Mouse (Mus musculus) kidney, postnatal 10 days (tissue): ENCODE results near the gene Tceal8.

ENCODE experiments used
- DNase-seq: peaks from one replicate; pipeline ENCODE4 v3.0.0; 2021; ENCODE audit warnings: mixed read lengths

Gene Tceal8

DNA sequence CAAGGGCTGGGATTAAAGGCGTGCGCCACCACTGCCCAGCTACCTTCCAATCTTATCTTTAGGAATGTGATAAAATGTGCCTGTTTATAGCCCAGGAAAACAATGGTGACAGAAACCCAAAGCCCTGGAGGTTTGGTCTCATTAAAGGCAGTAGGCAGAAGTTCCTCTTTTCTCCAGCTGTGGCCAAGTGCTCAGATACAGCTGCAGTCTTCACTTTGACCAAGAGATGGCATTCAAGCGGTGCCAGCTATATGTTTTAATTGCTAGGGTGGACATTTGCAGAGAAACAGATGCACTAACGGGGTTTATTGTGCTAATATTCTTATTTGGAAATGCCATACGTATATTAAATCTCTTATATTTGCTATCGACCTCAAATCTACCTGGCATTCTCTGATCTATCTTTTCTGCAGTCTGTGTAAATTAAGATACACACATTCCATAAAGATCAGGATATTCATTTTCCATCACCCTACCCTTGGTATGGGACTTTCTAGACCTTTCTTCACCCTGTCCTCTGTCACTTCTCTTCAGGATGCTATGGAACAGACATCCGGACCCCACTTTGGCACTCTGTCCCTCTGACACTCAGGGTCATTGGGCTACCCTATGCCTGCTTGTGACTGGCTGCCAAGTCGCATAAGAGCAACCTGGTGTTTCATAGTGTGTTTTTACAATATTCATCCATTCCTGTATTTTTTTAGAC, 45.0 kb downstream of the Tceal8 start:
- peak; percentile 6 for DNase-seq
